Mouse (Mus musculus) CD4-positive helper T cell, adult 2 months (primary cell): ENCODE results near the gene Isx.

Experiments
- DNase-seq: peaks from one replicate; pipeline ENCODE4 v3.0.0-alpha.2; 2012; ENCODE audit warnings: low read depth, missing footprints, low spot score

Isx gene

GRCm38 (mm10) chr8:74872940-74873339 is at the start of gene Isx:
TSS of gene Isx (plus strand) at chr8:74873173.
- DNase-seq = no peak

- no peak for DNase-seq
Measured at GRCm38 (mm10) chr8:74827689-74828088, 45.3 kb upstream of the Isx start.

GRCm38 (mm10) chr8:74831322-74831721 is 41.7 kb upstream of the Isx start:
- DNase-seq = no peak

- DNase-seq = no peak
Measured at GRCm38 (mm10) chr8:74834246-74834645, 38.7 kb upstream of the Isx start.

GRCm38 (mm10) chr8:74847376-74848048 is 25.5 kb upstream of the Isx start:
- no peak for DNase-seq

- DNase-seq = no peak
Measured at GRCm38 (mm10) chr8:74848707-74849106, 24.3 kb upstream of the Isx start.

- DNase-seq = no peak
Measured at GRCm38 (mm10) chr8:74850971-74851370, 22.0 kb upstream of the Isx start.

- DNase-seq = no peak
Measured at GRCm38 (mm10) chr8:74851837-74852236, 21.1 kb upstream of the Isx start.

GRCm38 (mm10) chr8:74853488-74853887 is 19.5 kb upstream of the Isx start:
- DNase-seq = no peak

GRCm38 (mm10) chr8:74854786-74855185 is 18.2 kb upstream of the Isx start:
- no peak for DNase-seq

GRCm38 (mm10) chr8:74855341-74855740 is 17.6 kb upstream of the Isx start:
- no peak for DNase-seq

GRCm38 (mm10) chr8:74859241-74859640 is 13.7 kb upstream of the Isx start:
- DNase-seq = no peak

GRCm38 (mm10) chr8:74860449-74860848 is 12.5 kb upstream of the Isx start:
- DNase-seq = no peak

GRCm38 (mm10) chr8:74862598-74862997 is 10.4 kb upstream of the Isx start:
- DNase-seq = no peak

GRCm38 (mm10) chr8:74870346-74870949 is 2.5 kb upstream of the Isx start:
- no peak for DNase-seq

GRCm38 (mm10) chr8:74871686-74872085 is 1.3 kb upstream of the Isx start:
- DNase-seq = no peak

GRCm38 (mm10) chr8:74872151-74872823 is 686 bp upstream of the Isx start:
- no peak for DNase-seq

- no peak for DNase-seq
Measured at GRCm38 (mm10) chr8:74874565-74874964, 1.6 kb downstream of the Isx start.

- no peak for DNase-seq
Measured at GRCm38 (mm10) chr8:74878637-74879036, 5.7 kb downstream of the Isx start.

GRCm38 (mm10) chr8:74888763-74889162 is 15.8 kb downstream of the Isx start:
- no peak for DNase-seq

- DNase-seq = no peak
Measured at GRCm38 (mm10) chr8:74891030-74891429, 18.1 kb downstream of the Isx start.

GRCm38 (mm10) chr8:74896302-74896701 is 23.3 kb downstream of the Isx start:
- DNase-seq = no peak

GRCm38 (mm10) chr8:74897315-74897714 is 24.3 kb downstream of the Isx start:
- DNase-seq = no peak
